Mouse (Mus musculus) skeletal muscle tissue, adult 2 months (tissue): Measurements from ENCODE around the gene Clrn3.
"Not testable (repeated sequence)": the region's sequence is repeated elsewhere in the genome, so short reads cannot be mapped to it uniquely, and the experiment has no call there.

ENCODE experiments used
- DNase-seq: peaks from one replicate; pipeline ENCODE4 v3.0.0-alpha.2; 2012; ENCODE audit warnings: low read depth, low spot score

Clrn3 gene

DNA sequence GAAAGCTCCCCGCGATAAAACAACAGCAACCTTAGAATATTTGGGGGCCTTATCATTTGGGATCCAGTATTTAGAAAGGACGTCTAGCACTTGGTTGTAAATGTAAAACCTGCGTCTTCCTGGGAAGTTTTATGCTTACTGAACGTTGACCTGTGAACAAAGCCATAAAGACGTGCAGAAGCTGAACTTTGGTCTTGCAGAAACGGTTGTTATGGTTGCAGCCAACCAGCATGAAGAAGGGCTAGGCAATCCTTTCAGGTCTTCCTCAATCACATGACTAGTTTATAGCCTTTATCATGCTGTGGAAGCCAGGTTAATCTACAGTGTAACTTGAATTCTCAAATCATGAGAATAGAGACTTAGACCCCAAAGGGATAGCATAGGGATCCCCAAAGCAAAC is at the start of gene Clrn3:
Gene Clrn3 (minus strand): TSS at position 140 of the 400 bp plus-strand sequence.
- DNase-seq = no peak

DNA sequence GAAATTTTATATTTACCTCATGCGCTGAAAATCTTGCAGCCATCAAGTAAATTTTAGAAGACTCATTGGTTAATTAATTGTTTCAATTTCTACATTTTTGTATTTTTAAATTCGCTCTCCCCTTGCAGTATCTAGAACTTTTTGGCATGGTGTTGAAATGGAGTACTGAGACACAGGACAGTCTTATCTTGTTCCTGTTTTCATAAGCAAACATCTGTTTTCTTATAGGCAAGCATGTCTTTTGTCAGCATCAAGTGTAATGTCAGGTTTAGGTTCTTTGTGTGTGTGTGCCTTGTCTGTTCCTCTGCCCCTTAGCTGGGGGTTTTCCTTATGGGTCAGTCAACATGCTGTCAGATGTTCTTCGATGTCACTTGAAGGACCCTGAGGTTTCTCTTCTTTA is 47.9 kb upstream of the Clrn3 start:
- no peak for DNase-seq

DNA sequence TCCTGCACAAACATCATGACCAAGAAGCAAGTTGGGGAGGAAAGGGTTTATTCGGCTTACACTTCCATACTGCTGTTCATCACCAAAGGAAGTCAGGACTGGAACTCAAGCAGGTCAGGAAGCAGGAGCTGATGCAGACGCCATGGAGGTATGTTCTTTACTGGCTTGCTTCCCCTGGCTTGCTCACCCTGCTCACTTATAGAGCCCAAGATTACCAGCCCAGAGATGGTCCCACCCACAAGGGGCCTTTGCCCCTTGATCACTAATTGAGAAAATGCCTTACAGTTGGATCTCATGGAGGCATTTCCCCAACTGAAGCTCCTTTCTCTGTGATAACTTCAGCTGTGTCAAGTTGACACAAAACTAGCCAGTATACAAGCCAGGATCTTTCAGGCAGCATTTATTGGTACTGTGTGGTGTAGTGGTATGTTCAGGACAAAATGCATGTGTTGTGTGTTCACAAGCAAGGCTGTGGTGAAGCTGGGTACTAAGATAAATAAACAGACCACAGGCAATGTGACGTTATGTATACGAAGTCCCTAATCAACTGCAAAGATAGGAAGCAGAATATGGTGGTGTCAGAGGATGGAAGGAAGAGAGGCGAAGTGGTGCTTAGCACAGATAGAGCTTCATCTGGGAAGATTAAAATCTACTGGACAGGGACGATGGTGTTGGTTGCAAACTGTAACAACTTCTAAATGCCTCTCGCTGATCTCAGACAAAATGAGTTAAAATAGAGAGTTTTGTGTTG is 47.0 kb upstream of the Clrn3 start:
- DNase-seq = not testable (repeated sequence)

DNA sequence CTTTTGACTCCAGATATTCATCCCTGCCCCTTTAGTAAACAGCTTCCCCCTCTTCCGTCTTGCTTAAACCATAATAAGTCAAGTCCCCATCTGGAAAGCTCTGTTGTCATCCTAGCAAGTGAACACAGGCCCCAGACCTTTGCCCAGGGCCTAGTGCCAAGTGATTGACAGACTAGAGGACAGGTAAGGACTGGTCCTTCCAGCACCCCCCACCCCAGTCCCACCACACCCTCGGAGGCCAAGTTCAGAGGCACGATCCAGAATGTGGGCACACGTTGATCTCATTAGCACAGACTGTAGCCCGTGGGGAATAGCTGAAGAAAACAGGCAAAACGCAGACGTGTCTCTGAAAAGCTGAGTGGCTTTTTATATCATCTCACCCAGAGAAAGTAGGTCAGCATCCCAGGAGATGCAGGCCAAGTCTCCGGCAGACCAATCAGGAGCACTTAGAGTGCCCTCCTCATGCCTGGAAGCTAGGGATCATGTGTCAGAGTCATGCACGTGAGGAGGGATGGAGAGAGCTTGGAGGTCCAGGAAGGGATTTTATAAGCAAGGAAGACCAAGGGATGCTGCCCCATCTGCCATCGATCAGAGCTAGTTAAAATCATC is 43.6 kb upstream of the Clrn3 start:
- peak; percentile 50 for DNase-seq

DNA sequence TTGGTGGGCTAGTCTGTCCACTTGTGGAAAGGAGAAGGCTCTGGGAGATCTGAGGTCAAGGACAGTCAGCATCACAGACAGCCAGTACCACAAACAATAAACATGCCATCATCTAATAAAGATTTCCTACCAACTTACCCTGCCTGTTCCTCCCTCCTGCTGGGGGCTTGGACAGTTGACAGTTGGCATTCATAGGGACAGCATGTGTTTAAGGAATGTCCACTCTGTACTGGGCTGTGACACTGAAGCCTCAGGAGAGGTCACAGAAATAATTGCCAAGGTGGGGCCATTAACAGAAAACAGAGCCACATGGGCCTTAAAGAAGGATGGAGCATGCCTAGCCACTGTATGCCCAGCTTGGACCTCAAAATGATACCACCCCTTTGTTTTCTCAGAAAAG is 42.9 kb upstream of the Clrn3 start:
- no peak for DNase-seq

DNA sequence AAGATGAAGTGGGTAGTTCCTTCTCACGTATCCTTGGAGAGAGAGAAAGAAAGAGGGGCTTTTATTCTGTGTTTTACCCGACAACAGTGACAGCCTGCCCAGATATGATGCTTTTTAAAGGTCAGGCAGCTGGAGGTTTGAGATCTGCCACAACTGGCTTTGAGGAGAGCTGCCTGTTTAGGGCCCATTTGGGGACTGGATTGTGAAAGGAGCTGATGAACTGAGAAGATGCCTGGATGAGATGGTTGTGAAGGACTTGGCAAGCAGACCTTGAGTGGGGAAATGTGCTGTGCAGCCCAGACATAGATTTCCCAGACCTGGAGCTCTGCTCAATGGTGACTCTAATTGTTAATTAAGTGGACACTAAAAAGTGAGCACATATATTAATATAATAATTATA is 40.1 kb upstream of the Clrn3 start:
- no peak for DNase-seq

DNA sequence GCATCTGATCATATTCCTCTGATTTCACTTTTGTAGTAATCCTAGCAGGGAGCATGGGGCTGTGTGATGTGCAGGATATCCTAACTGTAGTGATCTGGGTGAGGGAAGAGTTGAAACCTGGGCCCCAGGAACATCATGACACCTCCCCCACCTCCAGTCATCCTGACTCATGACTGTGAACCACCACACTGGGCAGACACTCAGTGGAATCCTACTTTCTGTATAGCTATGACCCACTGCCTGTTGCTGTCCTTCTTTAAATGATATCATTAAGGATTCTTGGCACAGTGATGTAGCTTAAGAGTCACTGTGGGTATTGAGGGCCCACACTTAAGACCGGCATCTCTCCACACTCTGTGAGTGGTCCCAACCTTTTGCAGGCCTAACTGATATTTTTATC is 39.1 kb upstream of the Clrn3 start:
- DNase-seq = no peak

DNA sequence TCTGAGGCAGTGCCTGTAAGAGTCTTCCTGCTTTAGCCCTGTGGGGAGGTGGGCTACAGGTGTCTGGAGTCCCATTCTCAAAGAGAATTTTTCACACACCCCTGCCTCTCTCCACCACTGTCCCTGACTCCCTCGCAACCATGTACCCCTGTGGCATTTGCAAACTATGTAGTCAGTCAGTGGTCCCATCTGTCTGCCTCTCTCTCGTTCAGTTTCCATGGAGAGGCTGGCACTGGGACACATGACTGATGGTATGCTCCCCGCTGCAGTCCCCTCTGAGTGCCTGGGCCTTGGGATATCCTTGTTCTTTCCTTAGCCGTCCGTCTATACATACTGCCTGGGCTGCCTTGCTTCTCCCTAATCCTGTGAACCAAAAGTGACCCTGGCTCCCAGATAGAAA is 37.6 kb upstream of the Clrn3 start:
- no peak for DNase-seq

DNA sequence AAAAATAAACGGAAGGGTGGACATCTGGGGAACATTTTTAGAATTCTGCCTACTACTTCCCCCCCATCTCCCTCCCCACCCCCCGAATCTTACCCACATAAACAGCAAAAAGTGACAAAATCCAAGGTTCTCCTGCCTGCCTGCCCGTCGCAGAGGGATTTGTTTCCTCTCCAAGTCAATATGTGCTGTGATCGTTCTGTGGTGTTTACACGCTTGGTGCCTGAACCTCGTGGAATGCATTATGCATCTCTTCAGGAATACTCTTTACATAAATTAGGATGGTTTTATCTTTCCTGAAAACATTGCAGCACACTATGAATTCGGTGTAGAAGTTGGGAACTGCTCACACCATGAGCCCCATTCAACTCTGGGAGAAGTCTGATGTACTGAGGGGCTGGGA is 35.6 kb upstream of the Clrn3 start:
- DNase-seq = no peak

DNA sequence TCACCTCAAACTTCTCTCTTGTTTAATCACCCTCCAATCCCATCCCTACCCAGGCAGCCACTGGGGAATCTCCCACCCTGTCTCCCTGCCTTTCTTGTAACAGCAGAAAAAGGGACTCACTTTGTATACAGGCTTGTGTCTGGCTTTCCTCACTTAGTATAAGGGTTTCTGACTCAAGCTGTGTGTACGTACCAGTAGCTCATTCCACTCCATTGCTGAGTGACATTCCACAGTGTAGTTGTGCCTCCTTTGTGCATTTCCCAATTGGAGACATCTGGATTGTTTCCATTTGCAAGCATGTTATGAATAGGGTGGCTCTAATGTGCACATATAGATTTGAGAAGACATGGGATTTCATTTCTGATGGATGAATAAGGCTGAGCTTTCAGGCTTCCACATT is 31.8 kb upstream of the Clrn3 start:
- no peak for DNase-seq

DNA sequence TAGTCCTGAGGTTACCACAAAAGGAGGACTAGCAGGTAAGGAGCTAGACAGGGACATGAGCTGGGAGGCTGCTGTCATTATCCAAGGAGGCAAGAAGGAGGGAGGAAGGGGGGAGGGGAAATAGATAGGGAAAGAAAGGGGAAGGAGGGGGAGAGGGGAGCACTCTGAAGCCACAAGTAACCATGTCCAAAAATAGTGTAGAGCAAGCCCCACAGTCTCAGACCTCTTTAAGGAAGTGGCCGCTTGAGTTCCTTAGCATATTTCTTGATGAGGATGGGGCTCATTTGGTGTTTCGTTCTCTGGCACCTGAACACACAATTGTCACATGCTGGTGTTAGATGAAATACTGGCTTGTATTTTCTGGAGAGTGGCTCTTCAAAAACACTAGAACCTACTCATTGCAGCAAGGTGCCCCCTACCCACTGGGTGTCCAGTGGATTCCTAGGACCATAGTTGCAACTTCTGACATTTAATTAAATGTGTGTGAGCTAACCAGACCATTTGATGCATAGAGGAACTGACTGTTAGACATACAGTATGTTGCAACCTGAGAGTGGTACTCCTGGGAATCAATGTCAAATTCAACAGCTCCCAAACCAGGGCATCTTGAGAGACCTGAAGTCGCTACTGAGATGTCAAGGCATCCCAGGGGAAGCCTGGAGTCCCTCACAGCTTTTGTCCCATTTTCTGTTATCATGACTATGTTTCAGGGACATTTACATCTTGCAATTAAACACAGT is 28.4 kb upstream of the Clrn3 start:
- DNase-seq = no peak

DNA sequence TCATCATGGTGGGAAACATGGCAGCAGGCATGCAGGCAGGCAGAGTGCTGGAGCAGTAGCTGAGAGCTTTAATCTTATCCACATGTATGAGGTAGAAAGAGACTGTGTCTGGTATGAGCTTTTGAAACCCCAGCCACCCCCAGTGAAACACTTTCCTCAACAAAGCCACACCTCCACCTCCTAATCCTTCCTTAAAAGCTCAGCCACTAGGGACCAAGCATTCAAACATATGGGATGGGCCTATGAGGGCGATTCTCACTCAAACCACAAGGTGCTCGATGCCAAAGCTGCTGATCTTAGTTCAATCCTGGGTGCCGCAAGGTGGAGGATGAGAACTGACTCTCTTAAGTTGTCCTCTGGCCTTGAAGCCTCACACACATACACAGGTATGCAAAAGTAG is 25.1 kb upstream of the Clrn3 start:
- DNase-seq = no peak

DNA sequence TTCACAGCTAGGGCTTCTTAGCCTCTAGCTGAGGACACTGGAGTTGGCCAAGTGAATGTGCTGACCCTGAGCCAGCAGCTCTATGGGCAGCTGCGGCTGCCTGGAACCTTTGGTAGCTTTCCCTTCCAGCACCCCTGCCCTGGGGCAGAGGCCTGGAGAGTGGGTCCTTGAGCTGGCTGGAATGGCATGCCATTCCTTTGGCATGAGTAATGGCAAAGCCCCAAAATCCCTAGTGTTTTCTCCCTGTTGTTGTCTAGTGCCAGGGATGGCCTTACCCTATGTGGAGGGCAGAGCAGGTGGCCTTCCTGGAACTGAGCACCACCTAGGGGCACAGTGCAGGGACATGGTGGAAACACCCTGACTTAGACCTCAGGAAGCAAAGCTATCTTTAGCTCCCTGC is 23.1 kb upstream of the Clrn3 start:
- DNase-seq = peak; percentile 51

DNA sequence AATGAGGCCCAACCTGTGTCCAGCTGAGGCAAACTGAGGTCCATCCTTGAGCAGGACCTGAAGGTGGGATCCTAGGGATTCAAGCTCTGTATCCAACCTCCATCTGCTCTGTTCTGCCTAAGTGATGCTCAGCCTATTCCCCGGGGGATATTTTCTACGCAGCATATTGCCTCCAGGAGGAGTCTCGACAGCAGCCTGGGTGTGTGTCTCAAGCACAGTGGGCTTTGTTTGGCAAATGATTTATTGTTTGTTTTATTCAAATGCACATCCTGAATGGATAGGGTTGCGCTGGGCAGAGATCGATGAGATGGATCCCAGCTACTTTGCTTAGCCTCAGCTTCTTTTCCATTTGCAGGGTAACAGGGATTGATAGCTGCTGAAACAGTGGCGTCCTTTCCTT is 20.0 kb upstream of the Clrn3 start:
- no peak for DNase-seq

DNA sequence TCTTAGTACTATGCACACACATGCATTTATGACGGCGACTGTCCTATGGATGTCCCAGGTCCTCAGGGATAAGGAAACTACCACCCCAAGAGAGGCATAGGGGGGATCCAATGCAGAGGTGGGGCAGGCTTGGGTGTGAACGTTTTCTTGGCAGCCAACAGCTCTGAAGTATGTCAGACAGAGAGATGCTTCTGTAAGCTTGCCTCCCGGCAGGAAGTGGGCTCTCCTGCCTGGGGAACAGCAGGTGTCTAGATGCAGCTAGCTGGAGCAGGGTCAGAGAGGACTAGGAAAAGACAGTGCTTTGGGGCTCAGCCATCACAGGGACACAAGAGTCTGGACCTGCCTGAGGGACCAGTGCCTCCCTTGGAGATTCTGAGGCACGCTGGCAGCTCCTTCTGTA is 18.1 kb upstream of the Clrn3 start:
- DNase-seq = no peak

DNA sequence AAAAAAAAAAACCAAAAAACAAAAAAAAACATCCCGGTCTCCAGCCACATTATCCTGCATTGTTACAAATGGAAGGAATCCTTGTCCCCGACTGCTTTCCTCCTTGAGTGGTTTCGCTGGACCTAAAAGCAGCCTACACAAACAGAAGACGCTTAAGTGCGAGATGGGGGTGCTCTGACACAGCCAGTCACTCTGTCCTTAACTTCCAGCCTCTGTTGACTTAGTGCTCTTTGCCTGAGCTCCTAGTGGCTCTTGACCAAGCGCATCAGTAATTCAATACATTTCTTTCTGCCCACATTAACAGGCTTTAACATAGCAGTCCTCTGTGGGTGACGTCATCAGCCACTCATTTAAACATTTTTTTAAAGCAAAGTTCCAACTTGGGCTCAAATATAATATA is 17.5 kb upstream of the Clrn3 start:
- DNase-seq = no peak

DNA sequence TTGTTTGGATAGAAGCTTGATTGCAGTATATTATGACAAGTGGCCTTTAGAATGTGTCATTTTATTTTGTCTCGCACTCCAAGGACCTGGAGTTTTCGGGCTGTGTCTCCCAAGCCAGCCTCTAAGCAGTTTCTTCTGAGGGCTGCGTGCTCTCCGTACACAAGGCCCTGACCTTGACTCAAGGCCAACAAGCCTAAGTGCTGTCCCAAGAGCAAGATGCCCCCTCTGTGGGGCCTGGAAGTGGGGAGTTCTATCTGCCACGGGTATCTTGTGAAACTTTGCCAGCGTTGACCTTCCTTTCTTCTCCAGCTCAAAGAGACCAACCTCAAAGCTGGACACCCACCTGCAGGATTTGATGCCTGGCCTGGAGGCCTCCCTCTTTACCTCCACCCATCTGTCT is 15.9 kb upstream of the Clrn3 start:
- no peak for DNase-seq

DNA sequence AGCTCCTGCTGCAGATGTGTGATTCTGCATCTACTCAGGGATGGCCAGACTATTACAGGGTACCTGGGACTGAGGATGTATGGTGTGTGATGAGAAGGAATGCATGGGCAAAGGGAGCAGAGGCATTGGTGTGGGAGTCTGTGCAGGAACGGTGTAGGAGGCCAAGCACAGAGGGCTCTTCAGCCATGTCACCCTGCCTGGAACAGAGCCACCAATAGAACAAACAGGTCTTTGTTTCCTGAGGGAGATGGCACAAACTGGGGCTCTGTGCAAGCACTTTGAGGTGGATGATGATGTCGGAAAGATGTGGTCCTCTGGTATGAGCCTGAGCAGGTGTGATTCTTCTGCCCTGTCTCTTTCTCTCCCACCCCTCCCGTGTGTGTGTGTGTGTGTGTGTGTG is 14.6 kb upstream of the Clrn3 start:
- no peak for DNase-seq

DNA sequence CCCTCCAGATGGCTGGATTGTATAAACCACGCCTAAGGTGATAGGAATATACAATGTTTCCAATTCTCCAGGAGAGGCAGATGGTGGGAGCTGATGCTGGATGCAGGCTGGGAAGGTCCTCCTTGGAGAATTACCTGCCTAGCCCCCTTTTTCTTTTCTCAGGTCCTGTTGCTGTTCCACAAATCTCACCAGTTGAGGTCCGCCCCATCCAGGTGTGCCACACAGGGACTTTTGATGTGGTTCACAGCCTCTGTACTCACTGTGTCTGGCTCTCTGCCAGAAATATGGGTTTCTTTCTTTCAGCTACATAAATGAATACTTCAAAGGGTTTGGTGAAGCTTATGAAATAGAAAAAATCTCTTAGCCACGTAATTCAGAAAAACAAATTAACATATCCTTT is 13.8 kb upstream of the Clrn3 start:
- DNase-seq = no peak

DNA sequence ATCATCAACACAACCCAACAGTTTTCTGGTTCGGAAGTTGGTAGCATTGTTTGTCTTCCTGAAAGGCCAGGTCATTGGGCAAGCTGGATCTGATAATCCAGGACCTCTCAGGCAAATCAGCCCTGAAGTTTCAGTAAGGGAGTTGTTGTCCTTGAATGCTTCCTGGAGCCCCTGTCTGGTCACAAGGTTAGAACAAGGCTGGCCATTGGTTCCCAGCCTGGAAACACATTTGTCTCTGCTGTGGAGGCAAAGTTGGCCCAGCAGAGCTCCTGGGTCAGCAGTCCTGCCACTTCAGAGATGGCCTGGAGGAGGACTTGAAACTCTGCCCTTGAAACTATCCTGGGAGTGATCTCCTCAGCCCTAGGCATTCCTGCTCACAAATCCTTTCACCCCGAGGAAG is 11.0 kb upstream of the Clrn3 start:
- DNase-seq = no peak

DNA sequence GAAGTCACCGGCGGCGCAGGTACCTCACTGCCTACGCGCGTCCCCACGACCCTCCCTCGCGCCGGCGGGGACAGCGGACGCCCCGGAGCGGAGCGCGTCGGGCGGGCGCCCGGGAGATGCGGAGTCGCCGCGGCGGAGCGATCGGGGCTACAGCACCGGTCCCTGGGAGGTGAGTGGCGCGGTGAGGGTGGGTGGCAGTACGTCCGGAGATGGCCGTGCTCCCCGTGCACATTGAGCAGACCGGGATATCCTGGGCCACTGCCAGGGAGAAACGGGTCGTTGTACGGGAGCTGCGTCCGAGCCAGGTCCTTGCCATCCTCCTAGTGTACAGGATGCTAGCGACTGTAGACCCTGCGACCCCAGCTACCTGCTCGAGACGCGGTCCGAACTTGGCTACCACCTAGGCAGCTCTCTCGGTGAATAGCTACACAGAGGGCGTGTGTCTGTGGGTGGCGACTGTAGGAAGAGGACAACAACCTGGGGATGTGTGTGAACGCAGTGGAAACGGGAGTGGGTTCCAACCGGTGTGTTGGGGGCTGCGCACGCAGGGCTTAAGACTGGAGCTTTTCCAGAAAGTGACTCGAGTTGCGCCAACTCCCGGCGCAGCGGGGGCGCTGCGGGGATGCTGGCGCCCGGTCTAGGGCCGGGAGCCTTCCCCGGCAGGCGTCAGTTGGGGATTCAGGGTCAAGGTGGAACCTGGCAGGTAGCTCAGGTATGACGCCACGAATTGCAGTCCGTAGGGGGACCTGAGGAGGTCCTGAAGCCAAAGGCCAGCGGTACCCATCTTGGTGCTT is 9.7 kb upstream of the Clrn3 start:
- peak; percentile 7 for DNase-seq

DNA sequence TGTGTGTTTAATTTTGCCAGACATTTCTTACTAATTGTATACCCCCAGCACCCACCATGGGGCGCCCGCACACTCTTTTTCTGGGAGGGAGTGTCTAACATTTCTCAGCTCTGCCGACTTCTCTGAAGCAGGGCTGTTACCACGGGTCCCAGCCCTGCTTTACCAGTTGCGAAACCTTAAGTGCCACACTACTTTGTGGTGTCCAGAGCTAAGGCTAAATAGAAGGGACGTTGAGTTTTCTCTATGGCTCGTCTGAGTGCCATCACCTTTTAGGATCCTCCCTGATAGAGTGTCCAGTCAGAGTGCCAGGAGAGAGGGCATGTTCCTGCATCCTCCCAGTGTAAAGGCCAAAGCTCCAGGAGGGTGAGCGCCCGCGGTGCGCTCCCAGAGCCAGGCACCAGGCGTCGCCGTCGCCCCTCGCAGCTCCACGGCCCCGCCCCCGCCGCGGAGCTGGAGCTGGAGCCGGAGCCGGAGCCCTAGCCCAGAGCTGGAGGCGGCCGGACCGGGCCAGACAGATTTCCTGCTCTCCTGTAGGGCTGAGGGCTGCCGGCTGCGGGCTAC is 9.0 kb upstream of the Clrn3 start, which contains the start of gene Ptpre:
Gene Ptpre (plus strand): TSS at position 141 of the 561 bp plus-strand sequence.
- DNase-seq = peak; percentile 60
